Mouse (Mus musculus) cortical plate, adult 2 months (tissue): ENCODE data around the gene Atxn2l.

Experiments used
- CTCF ChIP-seq: fragments of 200-500 bp; IDR thresholded peaks from 2 replicates; pipeline ENCODE4 v1.5.1; 2011; ENCODE audit warnings: mild to moderate bottlenecking, control low read depth, low read length; ENCODE audit not compliant: insufficient read depth; ENCODE audit errors: extremely low read depth
- POLR2A ChIP-seq: fragments of 200-500 bp; IDR thresholded peaks from 2 replicates; pipeline ENCODE4 v1.6.1; 2011; ENCODE audit warnings: mild to moderate bottlenecking, low read length, control low read depth; ENCODE audit not compliant: insufficient read depth; ENCODE audit errors: extremely low read depth

- no peak for TF ChIP-seq CTCF
- TF ChIP-seq POLR2A = no peak
These were observed 3.8 kb downstream of the Atxn2l start for GRCm38 (mm10) chr7:126499416-126499815.
